Mouse (Mus musculus): ENCODE data around the gene Dmwd. TPM values are rescaled to one million over a fixed set of nuclear protein-coding genes. Genes with fewer than 3 reads are reported as not detected.
A peak's percentile ranks its signal among the peaks of the same experiment; 100 is the strongest.
"Not testable (repeated sequence)": the region's sequence is repeated elsewhere in the genome, so short reads cannot be mapped to it uniquely, and the experiment has no call there.

Dmwd gene
- polyA plus RNA-seq, 1 experiment from 2014 or later: 12.8 TPM

DNA sequence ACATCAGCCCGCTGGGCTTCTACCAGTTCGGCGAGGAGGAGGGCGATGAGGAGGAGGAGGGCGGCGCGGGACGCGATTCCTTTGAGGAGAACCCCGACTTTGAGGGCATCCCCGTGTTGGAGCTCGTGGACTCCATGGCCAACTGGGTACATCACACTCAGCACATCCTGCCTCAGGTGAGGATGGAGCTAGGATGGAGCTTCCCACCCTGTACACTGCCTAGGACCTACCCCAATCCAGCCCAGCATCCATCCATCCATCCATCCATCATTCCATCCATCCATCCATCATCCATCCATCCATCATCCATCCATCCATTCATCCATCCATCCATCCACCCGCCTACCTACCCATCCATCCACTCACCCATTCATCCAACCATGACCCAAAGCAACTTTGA is 10.1 kb upstream of the Dmwd start:
- Histone ChIP-seq H3K9ac (ENCODE audit: low read depth, low read length) (no peak overlapping the region), H3K27me3 (replicated peaks; ENCODE audit: control insufficient read depth, insufficient read depth, low read length) (peaks cover 40% of the 10 kb centered on the region), H3K4me3 (ENCODE audit: low read depth, low read length) (no peak overlapping the region), H3K36me3 (ENCODE audit: control insufficient read depth, insufficient read depth, low read length) (no peaks in the 10 kb centered on the region), H3K27ac (ENCODE audit: low read depth, low read length) (no peak overlapping the region), H3K4me1 (replicated peaks; ENCODE audit: control insufficient read depth, insufficient read depth, low read length) (0 out of 2 replicates have a peak, but pooled peaks cover 2% of the 10 kb centered on the region), H3K4me2 (no peak overlapping the region; the same call in 1 of the 2 replicates), H3K9me3 (ENCODE audit: control insufficient read depth, low read length) (no peaks in the 10 kb centered on the region)
- ATAC-seq (replicated peaks; ENCODE audit: low FRiP score): no peak
- no peak for DNase-seq (ENCODE audit: low spot score)
- 40% methylated on average over 13 of the region's 13 CpGs for WGBS

DNA sequence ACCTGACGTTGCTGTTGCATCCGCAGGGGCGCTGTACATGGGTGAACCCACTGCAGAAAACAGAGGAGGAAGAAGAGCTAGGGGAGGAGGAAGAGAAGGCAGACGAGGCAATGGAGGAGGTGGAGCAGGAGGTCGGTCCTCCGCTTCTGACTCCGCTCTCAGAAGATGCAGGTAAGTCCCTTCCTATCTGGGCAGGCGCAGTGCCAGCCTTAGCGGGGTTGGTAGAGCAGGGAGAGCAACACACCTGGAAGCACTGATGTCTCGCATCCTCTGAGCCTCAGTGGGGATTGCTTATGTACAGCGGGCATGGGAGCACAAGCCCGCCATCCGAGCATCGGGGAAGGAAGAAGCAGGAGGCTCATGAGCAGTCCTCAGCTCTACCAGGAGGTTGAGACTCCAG is 9.0 kb upstream of the Dmwd start:
- ATAC-seq (replicated peaks; ENCODE audit: low FRiP score) (no peak), DNase-seq (ENCODE audit: low spot score) (no peak)
- Histone ChIP-seq H3K4me1 (replicated peaks; ENCODE audit: control insufficient read depth, insufficient read depth, low read length) (0 out of 2 replicates have a peak, but pooled peaks cover 2% of the 10 kb centered on the region), H3K9ac (ENCODE audit: low read depth, low read length) (no peak overlapping the region), H3K4me2 (no peak overlapping the region), H3K4me3 (ENCODE audit: low read depth, low read length) (no peak overlapping the region), H3K36me3 (ENCODE audit: control insufficient read depth, insufficient read depth, low read length) (no peaks in the 10 kb centered on the region), H3K27me3 (replicated peaks; ENCODE audit: control insufficient read depth, insufficient read depth, low read length) (peaks cover 40% of the 10 kb centered on the region), H3K9me3 (ENCODE audit: control insufficient read depth, low read length) (no peaks in the 10 kb centered on the region), H3K27ac (ENCODE audit: low read depth, low read length) (no peak overlapping the region)
- WGBS: 31% methylated on average over 14 of the region's 14 CpGs

DNA sequence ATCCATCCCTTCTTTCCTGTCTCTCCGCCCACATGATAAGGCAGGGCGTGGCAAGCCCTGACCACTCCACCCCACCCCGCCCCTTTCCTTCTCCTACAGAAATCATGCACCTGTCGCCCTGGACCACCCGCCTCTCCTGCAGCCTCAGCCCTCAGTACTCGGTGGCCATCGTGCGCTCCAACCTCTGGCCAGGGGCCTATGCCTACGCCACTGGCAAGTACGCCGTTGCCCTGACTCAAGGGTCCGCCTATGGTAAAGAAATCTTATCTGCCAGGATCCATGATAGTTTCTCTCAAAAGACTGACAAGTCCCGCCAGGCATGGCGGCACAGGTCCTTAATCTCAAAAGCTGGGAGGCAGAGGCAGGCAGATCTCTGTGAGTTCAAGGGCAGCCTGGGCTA is 8.1 kb upstream of the Dmwd start:
- Histone ChIP-seq H3K4me3 (ENCODE audit: low read depth, low read length) (no peak overlapping the region), H3K4me2 (no peak overlapping the region), H3K27me3 (replicated peaks; ENCODE audit: control insufficient read depth, insufficient read depth, low read length) (peaks cover 40% of the 10 kb centered on the region), H3K4me1 (replicated peaks; ENCODE audit: control insufficient read depth, insufficient read depth, low read length) (0 out of 2 replicates have a peak, but pooled peaks cover 2% of the 10 kb centered on the region), H3K9me3 (ENCODE audit: control insufficient read depth, low read length) (no peaks in the 10 kb centered on the region), H3K27ac (ENCODE audit: low read depth, low read length) (no peak overlapping the region), H3K9ac (ENCODE audit: low read depth, low read length) (no peak overlapping the region), H3K36me3 (ENCODE audit: control insufficient read depth, insufficient read depth, low read length) (no peaks in the 10 kb centered on the region)
- 55% methylated on average over 13 of the region's 14 CpGs for WGBS
- ATAC-seq (replicated peaks; ENCODE audit: low FRiP score) (no peak), DNase-seq (ENCODE audit: low spot score) (no peak)

DNA sequence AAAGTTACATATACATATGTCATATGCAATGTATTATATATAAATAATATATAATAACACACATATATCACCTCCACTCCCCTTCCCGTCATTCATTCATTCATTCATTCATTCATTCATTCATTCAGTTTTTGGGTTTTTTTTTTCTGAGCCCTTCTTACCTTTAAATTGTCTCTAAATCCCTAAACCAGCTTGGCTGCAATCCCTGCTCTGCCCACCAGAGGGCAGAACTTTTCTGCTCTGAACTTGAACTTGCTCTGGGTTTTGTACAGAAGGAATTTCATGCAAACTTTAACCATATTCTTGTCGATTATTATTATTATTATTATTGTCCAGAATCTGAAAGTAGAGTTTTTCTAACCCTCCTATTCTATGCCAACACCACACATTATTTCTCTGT is 7.3 kb upstream of the Dmwd start:
- peaks cover 37% of the 10 kb centered on the region for H3K27me3 ChIP-seq (replicated peaks; ENCODE audit: control insufficient read depth, insufficient read depth, low read length)
- H3K4me3 ChIP-seq (ENCODE audit: low read depth, low read length): no peak overlapping the region
- WGBS: 0% methylated on average over 2 of the region's 2 CpGs
- H3K27ac ChIP-seq (ENCODE audit: low read depth, low read length): no peak overlapping the region
- H3K9me3 ChIP-seq (ENCODE audit: control insufficient read depth, low read length): no peaks in the 10 kb centered on the region
- no peaks in the 10 kb centered on the region for H3K36me3 ChIP-seq (ENCODE audit: control insufficient read depth, insufficient read depth, low read length)
- H3K4me2 ChIP-seq: no peak overlapping the region
- ATAC-seq (replicated peaks; ENCODE audit: low FRiP score) (no peak), DNase-seq (ENCODE audit: low spot score) (no peak)
- 0 out of 2 replicates have a peak, but pooled peaks cover 2% of the 10 kb centered on the region for H3K4me1 ChIP-seq (replicated peaks; ENCODE audit: control insufficient read depth, insufficient read depth, low read length)
- no peak overlapping the region for H3K9ac ChIP-seq (ENCODE audit: low read depth, low read length)

DNA sequence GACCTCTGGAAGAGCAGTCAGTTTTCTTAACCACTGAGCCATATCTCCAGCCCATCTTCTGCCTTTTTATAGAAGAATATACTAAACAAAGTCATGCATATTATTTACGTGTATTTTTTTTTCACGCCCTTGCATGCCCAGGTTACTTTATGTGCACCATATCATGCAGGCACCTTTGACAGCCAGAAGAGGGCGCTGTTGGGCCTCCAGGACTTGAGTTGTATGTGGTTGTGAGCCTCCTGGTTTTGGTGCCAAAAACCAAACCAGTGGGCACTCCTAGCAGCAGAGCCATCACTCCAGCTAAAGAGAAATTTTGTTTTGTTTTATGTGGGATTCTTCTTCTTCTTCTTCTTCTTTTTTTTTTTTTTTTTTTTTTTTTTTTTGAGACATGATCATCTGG is 6.5 kb upstream of the Dmwd start:
- H3K4me1 ChIP-seq (replicated peaks; ENCODE audit: control insufficient read depth, insufficient read depth, low read length): 0 out of 2 replicates have a peak, but pooled peaks cover 2% of the 10 kb centered on the region
- peaks cover 30% of the 10 kb centered on the region for H3K27me3 ChIP-seq (replicated peaks; ENCODE audit: control insufficient read depth, insufficient read depth, low read length)
- no peaks in the 10 kb centered on the region for H3K9me3 ChIP-seq (ENCODE audit: control insufficient read depth, low read length)
- no peak overlapping the region for H3K27ac ChIP-seq (ENCODE audit: low read depth, low read length)
- ATAC-seq (replicated peaks; ENCODE audit: low FRiP score) (no peak), DNase-seq (ENCODE audit: low spot score) (no peak)
- no peak overlapping the region for H3K4me3 ChIP-seq (ENCODE audit: low read depth, low read length)
- WGBS: 39% methylated on average over 3 of the region's 3 CpGs
- no peaks in the 10 kb centered on the region for H3K36me3 ChIP-seq (ENCODE audit: control insufficient read depth, insufficient read depth, low read length)
- no peak overlapping the region for H3K4me2 ChIP-seq
- no peak overlapping the region for H3K9ac ChIP-seq (ENCODE audit: low read depth, low read length)

DNA sequence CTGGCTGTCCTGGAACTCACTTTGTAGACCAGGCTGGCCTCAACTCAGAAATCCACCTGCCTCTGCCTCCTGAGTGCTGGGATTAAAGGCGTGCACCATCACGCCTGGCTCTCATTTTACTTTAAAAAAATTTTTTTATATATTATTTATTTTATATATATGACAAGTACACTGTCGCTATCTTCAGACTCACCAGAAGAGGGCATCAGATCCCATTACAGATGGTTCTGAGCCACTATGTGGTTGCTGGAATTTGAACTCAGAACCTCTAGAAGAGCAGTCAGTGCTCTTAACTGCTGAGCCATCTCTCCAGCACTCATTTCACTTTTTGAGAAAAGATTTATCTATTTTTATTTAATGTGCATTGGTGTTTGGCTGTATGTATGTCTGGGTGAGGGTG is 5.0 kb upstream of the Dmwd start:
- ATAC-seq (replicated peaks; ENCODE audit: low FRiP score); H3K4me2 ChIP-seq; H3K9ac ChIP-seq (ENCODE audit: low read depth, low read length); H3K4me1 ChIP-seq (replicated peaks; ENCODE audit: control insufficient read depth, insufficient read depth, low read length); DNase-seq (ENCODE audit: low spot score); H3K36me3 ChIP-seq (ENCODE audit: control insufficient read depth, insufficient read depth, low read length); H3K9me3 ChIP-seq (ENCODE audit: control insufficient read depth, low read length); H3K4me3 ChIP-seq (ENCODE audit: low read depth, low read length); H3K27ac ChIP-seq (ENCODE audit: low read depth, low read length): not testable (repeated sequence)
- 48% methylated on average over 3 of the region's 3 CpGs for WGBS
- H3K27me3 ChIP-seq (replicated peaks; ENCODE audit: control insufficient read depth, insufficient read depth, low read length): peaks cover 15% of the 10 kb centered on the region

DNA sequence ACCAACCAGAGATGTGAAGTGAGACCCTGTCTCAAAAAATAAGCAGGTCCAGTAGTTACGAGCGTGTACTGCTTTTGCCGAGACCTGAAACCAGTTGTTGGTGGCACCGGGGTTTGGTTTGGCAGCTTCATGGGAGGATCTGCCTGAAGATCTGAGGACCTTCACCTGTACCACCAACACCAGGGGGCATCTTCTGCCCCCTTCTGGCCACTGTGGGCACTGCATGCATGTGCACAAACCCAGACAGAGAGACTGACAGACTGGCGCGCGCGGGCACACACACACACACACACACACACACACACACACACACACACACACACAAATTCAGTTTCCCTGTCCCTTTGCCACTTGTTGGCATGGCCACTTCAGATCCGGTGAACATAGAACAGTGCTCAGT is 2.5 kb upstream of the Dmwd start:
- Histone ChIP-seq H3K4me3 (ENCODE audit: low read depth, low read length) (no peak overlapping the region), H3K4me2 (no peak overlapping the region), H3K36me3 (ENCODE audit: control insufficient read depth, insufficient read depth, low read length) (peaks cover 3% of the 10 kb centered on the region; the same call in 1 of the 2 replicates), H3K27ac (ENCODE audit: low read depth, low read length) (no peak overlapping the region), H3K4me1 (replicated peaks; ENCODE audit: control insufficient read depth, insufficient read depth, low read length) (peaks cover 24% of the 10 kb centered on the region), H3K9ac (ENCODE audit: low read depth, low read length) (no peak overlapping the region), H3K9me3 (ENCODE audit: control insufficient read depth, low read length) (no peaks in the 10 kb centered on the region), H3K27me3 (replicated peaks; ENCODE audit: control insufficient read depth, insufficient read depth, low read length) (no peaks in the 10 kb centered on the region)
- no peak for ATAC-seq (replicated peaks; ENCODE audit: low FRiP score)
- DNase-seq (ENCODE audit: low spot score): no peak
- 75% methylated on average over 9 of the region's 9 CpGs for WGBS

GRCm38 (mm10) chr7:19074494-19074893 is 1.5 kb upstream of the Dmwd start:
- H3K4me2 ChIP-seq: no peak overlapping the region
- ATAC-seq (replicated peaks; ENCODE audit: low FRiP score): no peak
- WGBS: 93% methylated on average over 6 of the region's 6 CpGs

GRCm38 (mm10) chr7:19075231-19075630 is 796 bp upstream of the Dmwd start:
- WGBS: 47% methylated on average over 5 of the region's 5 CpGs
- Histone ChIP-seq H3K9me3 (ENCODE audit: control insufficient read depth, low read length) (no peaks in the 10 kb centered on the region), H3K27ac (ENCODE audit: low read depth, low read length) (no peak overlapping the region), H3K27me3 (replicated peaks; ENCODE audit: control insufficient read depth, insufficient read depth, low read length) (0 out of 2 replicates have a peak, but pooled peaks cover 2% of the 10 kb centered on the region), H3K9ac (ENCODE audit: low read depth, low read length) (peak overlapping the region; percentile 5; the same call in 1 of the 2 replicates), H3K4me3 (ENCODE audit: low read depth, low read length) (peak overlapping the region; percentile 96), H3K4me1 (replicated peaks; ENCODE audit: control insufficient read depth, insufficient read depth, low read length) (peaks cover 24% of the 10 kb centered on the region), H3K4me2 (peak overlapping the region; percentile 96), H3K36me3 (ENCODE audit: control insufficient read depth, insufficient read depth, low read length) (peaks cover 18% of the 10 kb centered on the region)
- DNase-seq (ENCODE audit: low spot score) (no peak), ATAC-seq (replicated peaks; ENCODE audit: low FRiP score) (no peak)

More at GRCm38 (mm10) chr7:19074494-19074893, 1.5 kb upstream of the Dmwd start:
- H3K27ac ChIP-seq (ENCODE audit: low read depth, low read length): no peak overlapping the region
- H3K36me3 ChIP-seq (ENCODE audit: control insufficient read depth, insufficient read depth, low read length): peaks cover 10% of the 10 kb centered on the region; the same call in 1 of the 2 replicates
- H3K9ac ChIP-seq (ENCODE audit: low read depth, low read length): no peak overlapping the region
- no peak overlapping the region for H3K4me3 ChIP-seq (ENCODE audit: low read depth, low read length)
- no peaks in the 10 kb centered on the region for H3K9me3 ChIP-seq (ENCODE audit: control insufficient read depth, low read length)
- no peak for DNase-seq (ENCODE audit: low spot score)
- 0 out of 2 replicates have a peak, but pooled peaks cover under 1% of the 10 kb centered on the region for H3K27me3 ChIP-seq (replicated peaks; ENCODE audit: control insufficient read depth, insufficient read depth, low read length)
- peaks cover 24% of the 10 kb centered on the region for H3K4me1 ChIP-seq (replicated peaks; ENCODE audit: control insufficient read depth, insufficient read depth, low read length)
